Mouse (Mus musculus): ENCODE measurements around the gene Slc31a2.

DNA sequence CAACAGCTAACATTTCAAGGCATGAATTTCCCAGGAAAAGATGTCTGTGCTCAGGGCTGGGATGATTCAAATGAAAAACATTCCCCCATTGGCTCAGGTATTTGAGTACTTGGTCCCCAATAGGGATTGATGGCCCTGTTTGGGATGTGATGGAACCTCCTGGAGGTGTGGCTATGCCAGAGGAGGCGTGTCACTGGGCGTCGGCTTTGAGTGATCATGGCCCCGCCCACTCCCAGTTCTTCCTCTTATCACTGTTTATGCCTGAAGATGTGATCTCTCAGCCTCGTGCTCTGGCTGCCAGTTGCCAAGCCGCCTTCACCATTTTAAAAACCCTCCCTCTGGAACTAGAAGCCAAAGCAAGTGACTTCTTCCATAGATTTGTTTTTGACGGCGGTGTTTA, 7.8 kb upstream of the Slc31a2 start:
- TF ChIP-seq POLR2A (IDR thresholded peaks at IDR 0.05; ENCODE audit: borderline replicate concordance, insufficient read depth, low read length) (no peak), CTCF (IDR thresholded peaks at IDR 0.05; ENCODE audit: borderline replicate concordance, insufficient read depth, low read depth, low read length) (no peak)

Measured in cerebellum, adult 2 months (tissue).